Mouse (Mus musculus) liver, embryonic 14.5 days (tissue): ENCODE results near the gene Cpd. TPM values are rescaled to one million over a fixed set of nuclear protein-coding genes. Genes with fewer than 3 reads are reported as not detected.

Experiments used
- ATAC-seq: fragments of 200-750 bp; cut with Nextera tagmentation; 2 replicates; pipeline ENCODE4 v1.8.0; 2017; ENCODE audit warnings: moderate number of reproducible peaks, mild to moderate bottlenecking, moderate library complexity; ENCODE audit not compliant: insufficient read depth
- DNase-seq, 3 experiments: peaks; one replicate each; pipeline ENCODE4 v3.0.0-alpha.2; 2012 to 2013; ENCODE audit warnings: low read depth in 3 of 3, low spot score in 3 of 3
- H3K27ac ChIP-seq: fragments of 300-500 bp; sonication (generic); 2 replicates; pipeline ENCODE4 v1.5.1; 2014; ENCODE audit warnings: moderate library complexity, mild to moderate bottlenecking, control low read depth, inconsistent platforms
- H3K27me3 ChIP-seq: fragments of 300-500 bp; sonication (generic); 2 replicates; pipeline ENCODE4 v1.6.1; 2014; ENCODE audit warnings: mild to moderate bottlenecking, low read length, moderate library complexity; ENCODE audit not compliant: control insufficient read depth, insufficient read depth
- H3K36me3 ChIP-seq: fragments of 300-500 bp; sonication (generic); replicated peaks from 2 replicates; pipeline ENCODE4 v1.6.1; 2014; ENCODE audit warnings: low read depth; ENCODE audit not compliant: control insufficient read depth, insufficient read depth
- H3K4me1 ChIP-seq, 2 experiments: fragments of 200-500 bp in 1 of 2; fragments of 300-500 bp in 1 of 2; sonication (generic) in 1 of 2; replicated peaks; 2 replicates each; pipeline ENCODE4 v1.6.1; 2012 to 2014; ENCODE audit warnings: antibody characterized with exemption in 1 of 2, inconsistent platforms in 1 of 2, low read length in 1 of 2; ENCODE audit not compliant: control insufficient read depth in 2 of 2, insufficient read depth in 2 of 2
- H3K4me2 ChIP-seq: fragments of 300-500 bp; sonication (generic); 2 replicates; pipeline ENCODE4 v1.6.1; 2014; ENCODE audit warnings: low read depth, mild to moderate bottlenecking, control low read depth, moderate library complexity
- H3K4me3 ChIP-seq, 2 experiments: fragments of 200-500 bp in 1 of 2; fragments of 300-500 bp in 1 of 2; sonication (generic) in 1 of 2; 2 replicates each; pipeline ENCODE4 v1.5.1; 2012 to 2014; ENCODE audit warnings: low read depth in 2 of 2, low read length in 2 of 2, mild to moderate bottlenecking in 2 of 2, control low read depth in 1 of 2, inconsistent platforms in 1 of 2, moderate library complexity in 1 of 2; ENCODE audit not compliant: insufficient read depth in 1 of 2
- H3K9ac ChIP-seq: fragments of 300-500 bp; sonication (generic); replicated peaks from 2 replicates; pipeline ENCODE4 v1.6.1; 2014; ENCODE audit warnings: mild to moderate bottlenecking, control low read depth, moderate library complexity
- H3K9me3 ChIP-seq: fragments of 300-500 bp; sonication (generic); 2 replicates; pipeline ENCODE4 v1.6.1; 2016; ENCODE audit warnings: low read length, mixed read lengths; ENCODE audit not compliant: control insufficient read depth
- CTCF ChIP-seq: IDR thresholded peaks from 2 replicates; pipeline ENCODE4 v1.5.1; 2016; ENCODE audit warnings: antibody characterized with exemption, low read depth, control low read depth
- EP300 ChIP-seq: IDR thresholded peaks from 2 replicates; pipeline ENCODE4 v1.6.1; 2016; ENCODE audit warnings: antibody characterized with exemption, low read depth
- WGBS: fragments of 180-500 bp; shearing (Covaris S2); extraction: QIAGEN DNeasy Blood & Tissue Kit; methylation state at CpG from one replicate; pipeline ENCODE4 v1.1.7; 2014; ENCODE audit not compliant: insufficient replicate concordance; 5-methylcytosine and 5-hydroxymethylcytosine counted together
- polyA plus RNA-seq, 2 experiments: library from polyadenylated mRNA; depleted of rRNA in 1 of 2; stranded (reverse) in 1 of 2; unstranded in 1 of 2; fragments of >200 nt; fragmentation: Nextera tagmentation in 1 of 2; extraction: Ambion mirVana in 1 of 2; gene quantifications; 2 replicates each; pipeline versions ENCODE4 v1.2.1 to v1.2.3; 2012 to 2014

Gene Cpd
- polyA plus RNA-seq, 2 experiments, result 7.2 to 8.2 TPM

GRCm38 (mm10) chr11:76752276-76752675 lies 94.5 kb downstream of the Cpd start:
- peaks cover 26% of the 10 kb centered on the region for H3K36me3 ChIP-seq
- DNase-seq, result no peak
- no peak overlapping the region for H3K4me3 ChIP-seq
- H3K9ac ChIP-seq, result no peak overlapping the region
- no peaks in the 10 kb centered on the region for H3K27me3 ChIP-seq
- no peak overlapping the region for H3K27ac ChIP-seq
- no peaks in the 10 kb centered on the region for H3K4me1 ChIP-seq
- 80% methylated on average over 3 of the region's 3 CpGs for WGBS
- TF ChIP-seq EP300 (no peak), CTCF (no peak)
- no peaks in the 10 kb centered on the region for H3K9me3 ChIP-seq
- no peak for ATAC-seq
- H3K4me2 ChIP-seq, result no peak overlapping the region

GRCm38 (mm10) chr11:76748819-76749218 lies 98.0 kb downstream of the Cpd start:
- Histone ChIP-seq H3K27me3 (no peaks in the 10 kb centered on the region), H3K9me3 (no peaks in the 10 kb centered on the region), H3K9ac (no peak overlapping the region), H3K27ac (no peak overlapping the region), H3K4me1 (no peaks in the 10 kb centered on the region), H3K36me3 (peaks cover 27% of the 10 kb centered on the region), H3K4me3 (no peak overlapping the region), H3K4me2 (no peak overlapping the region)
- ATAC-seq, result no peak
- DNase-seq, result no peak
- WGBS, result 77% methylated on average over 9 of the region's 9 CpGs
- TF ChIP-seq CTCF (no peak), EP300 (no peak)

DNA sequence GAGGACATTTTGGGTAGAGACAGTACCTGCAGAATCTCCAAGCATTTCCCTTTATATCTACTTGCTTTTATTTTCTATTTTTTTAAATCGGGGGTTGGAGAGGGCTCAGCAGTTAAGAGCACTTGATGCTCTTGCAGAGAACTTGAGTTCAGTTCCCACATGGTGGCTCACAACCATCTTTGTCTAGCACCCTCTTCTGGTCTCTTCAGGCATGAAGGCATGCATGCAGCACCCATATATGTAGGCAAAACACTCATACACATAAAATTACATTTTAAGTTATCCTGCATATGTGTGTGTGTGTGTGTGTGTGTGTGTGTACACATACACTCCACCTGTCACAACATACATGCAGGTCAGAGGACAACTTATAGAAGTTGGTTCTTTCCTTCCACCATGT lies 100.9 kb downstream of the Cpd start:
- WGBS, result 81% methylated on average over 1 of the region's 1 CpGs
- H3K36me3 ChIP-seq, result peaks cover 16% of the 10 kb centered on the region

GRCm38 (mm10) chr11:76744550-76744949 lies 102.3 kb downstream of the Cpd start:
- Histone ChIP-seq H3K4me2 (no peak overlapping the region), H3K9ac (no peak overlapping the region), H3K4me3 (no peak overlapping the region), H3K27ac (no peak overlapping the region), H3K4me1 (no peaks in the 10 kb centered on the region), H3K27me3 (no peaks in the 10 kb centered on the region), H3K36me3 (peaks cover 16% of the 10 kb centered on the region), H3K9me3 (no peaks in the 10 kb centered on the region)
- TF ChIP-seq EP300 (no peak), CTCF (0 out of 2 replicates have a peak, but pooled peaks have one; percentile 5)
- DNase-seq (no peak), ATAC-seq (no peak)
- 72% methylated on average over 7 of the region's 7 CpGs for WGBS

More for the DNA sequence above, 100.9 kb downstream of the Cpd start:
- H3K27ac ChIP-seq, result no peak overlapping the region
- ATAC-seq (no peak), DNase-seq (no peak)
- H3K9ac ChIP-seq, result no peak overlapping the region
- no peaks in the 10 kb centered on the region for H3K9me3 ChIP-seq
- TF ChIP-seq EP300 (no peak), CTCF (no peak)
- no peak overlapping the region for H3K4me3 ChIP-seq
- no peak overlapping the region for H3K4me2 ChIP-seq
- H3K4me1 ChIP-seq, result no peaks in the 10 kb centered on the region
- H3K27me3 ChIP-seq, result no peaks in the 10 kb centered on the region

DNA sequence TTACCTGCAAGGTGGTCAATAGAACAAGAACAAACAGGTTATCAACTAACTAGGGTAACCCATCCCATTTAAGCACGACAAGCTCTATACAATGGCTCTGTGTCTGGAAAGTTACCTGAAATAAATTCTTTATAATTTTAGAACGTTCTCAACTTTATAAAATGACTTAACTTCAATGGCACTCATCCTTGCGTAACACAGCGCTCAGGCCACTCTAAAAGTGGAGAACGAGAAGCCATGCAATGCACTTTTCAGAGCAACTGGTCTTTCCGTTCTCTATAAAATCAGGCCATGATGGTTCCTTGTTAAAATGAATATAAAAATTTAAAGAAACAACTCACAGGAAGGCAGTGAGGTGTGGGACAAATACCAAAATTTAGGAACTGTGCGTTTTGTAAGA lies 104.3 kb downstream of the Cpd start:
- Histone ChIP-seq H3K4me1 (no peaks in the 10 kb centered on the region), H3K36me3 (peaks cover 6% of the 10 kb centered on the region; the same call in 1 of the 2 replicates), H3K4me2 (no peak overlapping the region), H3K27me3 (no peaks in the 10 kb centered on the region), H3K4me3 (no peak overlapping the region), H3K9ac (no peak overlapping the region), H3K27ac (no peak overlapping the region), H3K9me3 (no peaks in the 10 kb centered on the region)
- WGBS, result 82% methylated on average over 7 of the region's 7 CpGs
- TF ChIP-seq CTCF, result no peak
- DNase-seq (no peak), ATAC-seq (no peak)
